Mouse (Mus musculus) c-Kit-positive CD71-negative TER-119-negative erythroid progenitor cells, embryonic 14.5 days (primary cell): ENCODE data around the gene Nectin2.
"Not testable (repeated sequence)": the region's sequence is repeated elsewhere in the genome, so short reads cannot be mapped to it uniquely, and the experiment has no call there.

ENCODE experiments used
- DNase-seq: peaks from one replicate; pipeline ENCODE4 v3.0.0-alpha.2; 2013; ENCODE audit warnings: low read depth

The Nectin2 gene

GRCm38 (mm10) chr7:19686927-19687583 is 63.2 kb downstream of the Nectin2 start:
- DNase-seq = not testable (repeated sequence)

- no peak for DNase-seq
These were observed 63.8 kb downstream of the Nectin2 start for GRCm38 (mm10) chr7:19686521-19686920.

- DNase-seq = no peak
These were observed 64.9 kb downstream of the Nectin2 start for GRCm38 (mm10) chr7:19685374-19685773.

- no peak for DNase-seq
These were observed 66.5 kb downstream of the Nectin2 start for GRCm38 (mm10) chr7:19683771-19684201.

GRCm38 (mm10) chr7:19682979-19683378 is 67.3 kb downstream of the Nectin2 start:
- DNase-seq = no peak

GRCm38 (mm10) chr7:19681202-19681694 is 69.0 kb downstream of the Nectin2 start, which contains the start of the genes Gm44805 and Apoc4:
TSS of gene Gm44805 (minus strand) at chr7:19681423.
TSS of gene Apoc4 (minus strand) at chr7:19681479.
- no peak for DNase-seq

GRCm38 (mm10) chr7:19680702-19681101 is 69.6 kb downstream of the Nectin2 start:
- no peak for DNase-seq

GRCm38 (mm10) chr7:19678901-19679300 is 71.4 kb downstream of the Nectin2 start:
- no peak for DNase-seq

GRCm38 (mm10) chr7:19677872-19678271 is 72.4 kb downstream of the Nectin2 start, which contains the start of gene Apoc2:
TSS of gene Apoc2 (minus strand) at chr7:19677941.
- no peak for DNase-seq

- DNase-seq = no peak
These were observed 73.6 kb downstream of the Nectin2 start for GRCm38 (mm10) chr7:19676662-19677061.

- DNase-seq = no peak
These were observed 74.5 kb downstream of the Nectin2 start for GRCm38 (mm10) chr7:19675824-19676223.

GRCm38 (mm10) chr7:19673083-19673699 is 77.1 kb downstream of the Nectin2 start:
- DNase-seq = no peak

GRCm38 (mm10) chr7:19671511-19671910 is 78.8 kb downstream of the Nectin2 start:
- DNase-seq = no peak

- DNase-seq = peak; percentile 96
These were observed 81.1 kb downstream of the Nectin2 start for GRCm38 (mm10) chr7:19668947-19669721.

- no peak for DNase-seq
These were observed 82.8 kb downstream of the Nectin2 start for GRCm38 (mm10) chr7:19667434-19667833.

GRCm38 (mm10) chr7:19666750-19667149 is 83.5 kb downstream of the Nectin2 start:
- DNase-seq = no peak
